Mouse (Mus musculus) thymus, postnatal 4 days (tissue): Measurements from ENCODE around the gene Gm20388.
"Not testable (repeated sequence)": the region's sequence is repeated elsewhere in the genome, so short reads cannot be mapped to it uniquely, and the experiment has no call there.

Experiments
- DNase-seq: peaks from one replicate; pipeline ENCODE4 v3.0.0; 2021

Gm20388 gene

DNA sequence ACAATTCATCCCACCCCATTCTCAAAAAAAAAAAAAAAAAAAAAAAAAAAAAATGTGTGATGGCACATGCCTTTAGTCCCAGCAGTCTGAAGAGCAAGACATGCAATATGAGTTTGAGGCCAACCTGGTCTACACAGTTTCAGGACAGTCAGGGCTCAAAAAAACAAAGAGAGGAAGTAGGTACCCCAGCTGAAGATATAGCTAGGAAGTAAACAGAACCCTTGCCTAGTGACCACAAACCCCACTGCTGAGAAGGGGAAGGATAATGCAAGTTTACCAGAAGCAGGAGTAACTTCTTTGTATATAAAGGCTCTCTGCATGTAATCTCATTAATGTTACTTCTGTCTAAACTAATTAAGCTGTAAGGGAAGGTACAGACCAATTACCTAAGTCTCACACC is 3122.1 kb downstream of the Gm20388 start:
- no peak for DNase-seq

DNA sequence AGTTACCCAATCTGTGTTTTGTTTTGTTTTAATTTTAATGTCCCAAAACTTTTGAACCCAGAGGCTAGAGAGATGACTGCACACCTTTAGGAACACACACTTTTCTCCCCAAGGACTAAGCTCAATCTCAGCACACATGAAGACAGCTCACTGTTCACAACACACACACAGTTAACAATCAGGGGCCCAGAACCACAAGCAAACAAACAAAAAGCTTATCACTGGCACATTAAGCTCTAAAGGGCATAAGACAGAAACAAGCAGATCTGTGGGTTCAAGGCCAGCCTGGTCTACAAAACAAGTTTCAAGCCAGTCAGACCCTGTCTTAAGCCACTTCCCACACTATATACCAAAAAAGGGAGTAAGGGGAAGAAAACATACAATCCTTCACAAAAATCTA is 3122.8 kb downstream of the Gm20388 start:
- DNase-seq: no peak

DNA sequence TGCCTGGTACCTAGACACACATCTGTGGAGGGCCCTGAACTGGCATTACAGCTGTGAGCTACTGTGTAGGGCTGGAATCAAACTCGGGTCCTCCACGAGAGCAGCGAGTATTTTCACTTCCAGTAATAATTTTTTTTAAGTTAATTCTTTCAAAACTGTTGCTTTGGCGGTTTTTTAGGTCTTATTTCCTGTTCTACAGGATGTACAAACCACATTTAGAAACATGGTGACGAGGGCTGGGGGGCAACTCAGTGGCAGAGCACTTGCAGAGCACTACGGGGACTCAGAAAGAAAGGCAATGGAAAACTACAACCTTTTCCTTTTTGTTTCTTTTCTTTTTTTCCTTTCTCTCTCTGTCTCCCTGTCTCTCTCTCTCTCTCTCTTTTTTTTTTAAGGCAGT is 3123.5 kb downstream of the Gm20388 start:
- DNase-seq: peak; percentile 73

DNA sequence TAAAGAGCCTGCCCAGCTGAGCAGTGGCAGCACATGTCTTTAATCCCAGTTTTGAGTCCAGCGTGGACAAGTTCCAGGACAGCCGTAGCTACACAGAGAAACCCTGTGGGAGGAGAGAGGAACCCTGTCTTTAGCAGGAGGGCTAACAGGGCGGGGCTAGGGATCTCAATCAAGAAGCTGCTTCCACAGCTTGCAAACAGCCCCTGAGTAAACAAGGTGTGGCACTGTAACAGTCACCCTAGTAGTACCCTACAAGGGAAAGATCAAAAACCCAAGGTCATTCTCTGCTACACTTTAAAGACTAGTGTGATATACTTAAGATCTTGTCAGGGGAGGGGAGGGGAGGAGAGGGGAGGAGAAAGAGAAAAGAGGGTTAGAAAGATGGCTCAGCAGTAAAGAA is 3126.3 kb downstream of the Gm20388 start:
- DNase-seq: peak; percentile 62

DNA sequence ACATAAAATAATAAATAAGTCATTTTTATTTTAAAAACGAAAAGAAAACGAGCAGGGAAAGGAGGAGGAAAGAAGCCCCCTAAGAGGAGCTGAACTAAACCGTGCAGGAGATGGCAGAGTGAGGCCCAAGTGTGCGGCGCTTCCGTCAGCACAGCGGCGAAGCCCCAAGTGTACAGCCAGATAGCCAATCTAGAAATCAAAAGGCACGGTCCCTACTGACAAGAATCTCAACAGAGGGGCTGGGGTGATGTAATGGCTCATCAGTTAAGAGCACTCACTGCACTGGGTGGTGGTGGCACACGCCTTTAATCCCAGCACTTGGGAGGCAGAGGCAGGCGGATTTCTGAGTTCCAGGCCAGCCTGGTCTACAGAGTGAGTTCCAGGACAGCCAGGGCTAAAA is 3126.8 kb downstream of the Gm20388 start:
- peak; percentile 28 for DNase-seq

DNA sequence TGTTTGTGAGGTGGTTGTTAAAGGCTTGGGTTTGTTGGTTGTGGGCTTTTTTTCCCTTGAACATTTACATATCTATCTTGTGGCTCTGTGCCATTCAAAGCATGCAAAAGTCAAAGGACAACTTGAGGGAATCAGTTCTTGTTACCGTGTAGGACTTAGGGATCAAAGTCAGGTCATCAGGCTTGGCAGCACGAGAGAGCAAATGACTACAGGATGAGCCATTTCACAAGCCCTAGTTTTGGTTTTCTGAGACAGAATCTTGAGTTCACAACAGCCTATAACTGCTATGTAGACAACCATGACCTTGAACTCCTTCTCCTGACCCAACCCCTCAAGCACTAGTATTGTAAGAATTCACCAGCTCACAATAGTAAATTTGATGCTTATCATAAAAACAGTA is 3127.7 kb downstream of the Gm20388 start:
- DNase-seq: no peak

DNA sequence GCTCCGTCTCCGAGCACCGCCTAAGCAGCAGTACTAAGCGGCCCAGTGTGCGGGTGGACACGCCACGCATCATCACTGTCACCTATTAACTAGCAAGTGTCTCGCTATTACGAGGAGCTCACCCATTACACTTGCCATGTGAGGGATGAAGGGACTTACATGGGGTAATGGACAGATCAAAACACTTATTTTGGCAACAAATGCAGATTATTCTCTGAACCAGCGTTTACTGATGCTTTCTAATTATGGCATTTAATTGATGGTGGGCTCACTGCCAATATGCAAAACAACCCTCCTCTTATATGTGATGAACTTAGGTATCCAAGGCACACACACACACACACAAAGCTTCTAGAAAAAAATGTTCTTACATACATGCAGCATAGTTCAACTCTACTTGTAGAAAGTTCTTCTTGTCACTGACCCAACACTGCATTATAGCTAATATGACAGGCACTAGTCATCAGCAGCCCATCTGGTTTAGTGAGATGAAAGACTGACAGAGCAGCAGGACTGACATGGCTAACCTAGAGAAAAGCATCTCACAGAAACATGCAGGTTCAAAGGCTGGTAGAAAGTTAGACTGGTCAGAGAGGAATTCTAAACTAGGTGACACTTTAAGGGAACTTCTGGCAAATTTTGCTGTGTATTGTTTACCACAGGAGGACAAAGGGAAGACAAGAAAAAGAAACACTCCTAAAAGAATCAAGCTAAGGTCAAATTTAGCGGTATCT is 3128.9 kb downstream of the Gm20388 start:
- peak; percentile 11 for DNase-seq

DNA sequence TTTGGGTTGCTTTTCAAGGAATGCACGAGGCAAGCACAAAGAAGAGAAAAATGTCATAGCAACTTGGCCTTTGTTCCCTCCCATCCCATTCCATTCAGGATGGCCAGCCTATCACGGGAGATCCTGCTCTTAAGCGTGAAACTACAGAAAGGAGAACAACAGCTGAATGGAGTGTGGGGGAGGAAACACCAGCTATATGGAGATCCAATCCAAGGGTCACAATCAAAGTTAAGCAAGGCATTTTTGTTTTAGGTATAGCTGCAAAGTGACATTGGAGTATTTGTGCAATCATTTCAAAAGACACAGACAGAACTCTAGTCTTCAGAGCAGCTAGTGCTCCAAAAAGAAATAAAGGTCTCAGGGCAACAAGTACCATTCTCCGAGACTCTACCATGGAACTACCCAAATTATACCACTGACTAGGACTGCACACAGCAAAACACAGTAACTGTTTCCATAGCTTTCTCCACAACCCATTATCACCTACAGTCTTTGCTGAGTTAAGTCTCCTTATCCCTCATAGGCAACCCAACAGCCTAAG is 3129.5 kb downstream of the Gm20388 start:
- DNase-seq: peak; percentile 12

DNA sequence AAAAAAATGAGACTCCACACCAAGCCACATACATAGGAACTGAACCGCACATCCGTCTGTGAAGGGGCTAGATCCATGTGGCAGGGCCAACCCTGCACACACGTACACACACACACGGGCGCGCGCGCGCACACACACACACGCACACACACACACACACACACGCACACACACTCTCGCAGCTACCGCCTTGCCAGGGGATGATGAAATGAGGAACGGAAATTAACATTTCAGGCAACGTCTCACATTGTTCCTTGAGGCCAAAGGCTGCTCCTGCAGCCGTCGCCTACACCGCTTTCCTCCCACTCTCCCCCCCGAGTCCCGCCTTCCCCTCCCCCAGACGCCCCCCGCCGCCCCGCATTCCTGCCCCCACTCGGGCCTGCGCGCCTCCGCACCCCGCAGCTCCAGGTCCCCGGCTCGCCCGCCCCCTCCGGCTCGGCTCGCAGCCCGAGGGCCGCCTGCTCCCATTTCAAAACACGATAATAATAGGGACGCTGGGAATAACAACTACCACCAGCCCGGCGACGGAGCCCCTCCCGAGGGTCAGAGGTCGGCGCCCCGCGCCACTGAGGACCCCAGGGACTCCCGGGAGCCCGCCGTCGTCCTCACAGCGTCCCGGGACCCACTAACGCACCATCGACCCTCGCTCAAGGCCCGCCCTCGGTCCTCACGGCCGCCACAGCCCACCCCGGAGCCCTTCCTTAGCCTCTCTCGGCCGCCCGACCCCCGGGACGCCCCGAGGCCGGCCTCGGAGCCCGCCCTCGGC is 3130.6 kb downstream of the Gm20388 start:
- peak; percentile 76 for DNase-seq

DNA sequence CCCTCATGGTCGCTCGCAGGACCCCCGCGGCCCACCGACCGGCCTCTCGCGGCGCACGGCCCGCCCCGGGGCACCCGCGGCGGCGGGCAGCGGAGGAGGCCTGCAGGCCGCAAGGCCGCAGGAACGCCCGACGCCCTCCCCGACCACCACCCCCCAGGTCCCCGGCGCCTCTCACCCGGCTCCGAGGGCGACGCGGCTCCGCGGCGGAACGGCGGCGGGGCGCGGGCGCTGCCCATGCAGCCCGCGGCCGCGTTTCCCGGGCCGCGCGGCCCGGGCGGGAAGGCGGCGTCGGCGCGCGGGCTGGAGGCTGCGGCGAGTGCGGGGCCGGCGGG is 3131.1 kb downstream of the Gm20388 start:
- no peak for DNase-seq

DNA sequence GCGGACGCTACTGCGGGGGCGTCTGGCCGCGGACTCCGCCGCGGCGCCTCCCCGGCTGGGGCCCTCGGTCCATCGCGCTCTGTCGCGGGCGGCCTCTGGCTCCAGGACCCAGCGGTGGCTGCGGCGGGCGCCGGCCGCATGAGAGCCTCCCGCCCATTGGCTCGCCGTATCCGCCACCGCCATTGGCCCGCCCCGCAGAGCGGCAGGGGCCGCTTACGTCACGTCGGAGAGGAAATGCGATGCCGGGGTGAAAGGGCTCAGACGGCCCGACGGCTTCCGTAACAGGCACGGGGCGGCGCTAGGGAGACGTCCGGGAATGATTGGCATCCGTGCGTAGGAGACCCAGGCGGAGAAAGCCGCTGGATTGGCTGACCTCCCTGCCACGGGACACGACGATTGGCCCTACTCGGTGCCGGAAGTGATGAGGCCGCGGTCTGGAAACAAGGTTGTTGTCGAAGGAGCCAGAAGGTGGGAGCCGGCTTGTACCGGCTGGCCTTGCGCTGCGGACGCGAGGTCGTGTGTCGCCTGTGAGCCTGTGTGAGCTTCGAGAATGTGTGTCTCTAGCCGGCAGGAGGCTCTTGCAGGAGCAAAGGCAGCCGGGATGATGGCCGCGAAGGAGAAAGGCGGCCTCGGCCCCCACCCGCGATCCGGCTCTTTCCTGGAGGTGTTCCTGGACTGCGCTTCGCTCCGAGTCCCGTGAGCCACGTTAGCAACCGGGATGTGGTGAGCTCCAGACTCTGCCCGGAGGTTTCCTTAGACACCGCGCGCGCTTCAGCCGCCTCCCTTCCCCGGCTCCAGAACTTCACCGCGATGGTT is 3131.7 kb downstream of the Gm20388 start, which contains the start of gene Ankrd11:
Ankrd11 (minus strand) TSS at position 120 of the 816 bp plus-strand sequence.
- peak; percentile 97 for DNase-seq

DNA sequence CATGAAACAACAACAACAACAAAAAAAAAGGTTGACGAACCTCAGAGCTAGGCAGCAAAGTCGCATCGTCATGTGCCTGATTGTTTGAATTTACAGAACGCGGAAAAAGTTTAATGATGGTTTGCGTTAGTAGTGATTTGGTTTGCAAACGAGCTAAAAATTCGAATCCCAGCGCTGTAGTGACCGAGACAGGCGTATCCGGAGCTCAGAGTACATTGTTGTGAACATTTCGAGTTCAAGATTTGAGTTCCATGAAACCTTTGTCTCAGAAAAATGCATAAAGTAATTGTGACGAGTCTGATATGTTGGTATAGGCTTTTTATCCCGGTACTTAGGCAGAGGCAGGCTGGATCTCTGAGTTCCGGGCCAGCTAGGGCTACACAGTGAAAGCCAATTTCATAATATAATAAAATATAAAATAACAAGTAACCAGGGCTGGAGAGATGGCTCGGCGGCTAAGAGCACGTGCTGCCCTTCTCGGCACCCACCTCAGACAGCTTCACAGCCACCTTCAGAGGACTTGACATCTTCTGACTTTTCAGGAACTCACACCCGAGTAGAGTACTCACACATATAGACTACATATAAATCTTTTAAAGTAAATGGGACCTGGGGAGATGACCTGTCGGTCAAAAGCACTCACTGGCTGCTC is 3132.5 kb downstream of the Gm20388 start:
- DNase-seq: no peak

DNA sequence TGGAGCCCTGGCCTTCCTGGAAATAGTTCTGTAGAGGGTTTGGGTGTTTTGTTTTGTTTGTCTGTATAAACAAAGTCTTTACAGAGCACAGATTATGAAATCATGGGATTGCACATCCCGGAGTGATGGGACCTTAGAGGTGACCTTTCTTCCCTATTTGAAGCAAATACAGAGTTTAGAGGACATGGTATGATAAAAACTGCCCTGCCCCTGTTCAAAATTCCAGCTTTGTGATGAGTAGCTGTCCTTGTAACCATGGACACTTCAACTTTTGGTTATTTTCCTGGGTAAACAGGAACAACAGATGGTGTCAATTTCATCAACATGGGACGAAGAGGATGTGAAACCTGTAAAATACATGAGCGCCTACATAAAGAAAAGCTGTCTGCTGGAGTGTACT is 3133.3 kb downstream of the Gm20388 start:
- no peak for DNase-seq

DNA sequence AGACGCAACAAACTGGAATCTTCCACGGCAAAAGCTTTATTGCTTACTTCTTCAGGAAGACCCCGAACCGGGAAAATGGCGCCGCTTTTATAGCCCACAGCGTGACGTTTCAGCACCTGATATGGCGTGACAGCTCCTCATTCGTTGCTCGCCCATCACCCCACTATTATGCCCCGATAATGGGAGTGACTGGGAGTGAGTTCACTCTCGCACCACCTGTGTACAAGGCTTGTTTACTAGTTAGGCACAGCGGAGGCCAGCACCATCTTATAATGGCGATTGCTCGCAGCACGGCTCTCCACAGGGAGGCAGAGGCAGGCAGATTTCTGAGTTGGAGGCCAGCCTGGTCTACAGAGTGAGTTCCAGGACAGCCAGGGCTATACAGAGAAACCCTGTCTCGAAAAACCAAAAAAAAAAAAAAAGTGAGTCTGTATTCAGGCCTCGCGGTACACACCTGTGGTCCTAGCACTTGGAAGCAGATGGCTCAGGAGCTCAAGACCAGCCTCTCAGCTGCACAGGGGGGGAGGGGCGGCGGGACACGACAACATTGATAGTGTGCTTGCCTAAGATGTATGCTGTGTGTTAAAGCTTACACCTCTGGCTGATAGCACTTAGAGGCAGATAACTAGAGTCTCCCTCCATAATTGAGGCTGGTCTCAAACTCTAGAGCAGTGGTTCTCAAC is 3134.2 kb downstream of the Gm20388 start:
- not testable (repeated sequence) for DNase-seq

DNA sequence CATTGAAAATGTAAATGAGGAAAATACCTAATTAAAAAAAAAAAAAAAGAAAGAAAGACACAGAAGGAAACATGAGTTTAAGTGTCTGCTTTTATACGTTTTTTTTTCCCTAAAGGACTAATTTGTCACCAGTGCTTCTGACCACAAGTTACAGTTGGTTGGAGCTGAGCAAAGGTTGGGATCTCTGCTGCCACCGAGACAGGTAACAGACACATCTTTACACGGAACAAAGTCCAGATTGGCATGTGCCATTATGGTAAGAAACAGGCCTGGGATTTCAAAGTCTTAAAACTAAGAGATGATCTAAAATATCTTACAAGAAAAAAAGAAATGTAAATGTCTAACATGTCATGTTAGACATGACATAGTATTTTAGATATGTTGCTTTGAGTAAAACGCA is 3136.1 kb downstream of the Gm20388 start:
- DNase-seq: no peak

DNA sequence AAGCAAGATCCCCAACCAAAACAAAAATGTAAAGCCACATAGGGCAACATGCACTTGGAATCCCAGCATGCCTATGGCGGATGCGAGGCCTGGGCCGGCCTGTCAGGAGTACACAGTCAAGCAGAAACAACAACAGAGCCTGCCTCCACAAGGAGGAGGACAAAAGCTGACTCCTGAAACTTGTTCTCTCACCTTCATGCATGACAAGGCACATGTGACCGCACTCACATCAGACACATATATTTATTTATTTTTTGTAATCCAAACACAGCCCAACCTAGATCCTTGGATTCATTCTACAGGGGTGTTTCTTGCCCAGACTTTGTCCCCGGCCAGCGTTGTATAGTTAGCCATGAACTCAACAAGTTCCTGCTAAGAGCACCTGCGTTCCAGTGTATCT is 3137.2 kb downstream of the Gm20388 start:
- DNase-seq: peak; percentile 4

DNA sequence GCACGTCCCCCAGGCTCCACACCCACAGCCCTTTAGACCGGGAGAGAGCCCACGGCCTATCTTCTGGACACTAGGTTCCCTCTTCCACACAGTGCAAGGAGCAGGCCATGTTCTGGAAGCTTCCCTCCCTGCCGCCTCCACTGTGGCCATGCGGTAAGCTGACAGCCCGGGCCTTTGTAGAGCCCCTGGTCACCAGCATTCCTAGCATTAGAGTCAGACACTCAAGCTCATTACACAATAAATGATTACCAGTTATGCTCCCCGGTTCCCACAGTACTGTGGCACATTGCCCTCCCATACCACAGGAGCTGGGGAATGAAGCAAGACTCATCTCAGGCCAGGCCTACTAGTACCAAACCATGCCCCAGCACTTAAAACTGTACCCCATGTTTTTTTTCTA is 3137.8 kb downstream of the Gm20388 start:
- peak; percentile 4 for DNase-seq

DNA sequence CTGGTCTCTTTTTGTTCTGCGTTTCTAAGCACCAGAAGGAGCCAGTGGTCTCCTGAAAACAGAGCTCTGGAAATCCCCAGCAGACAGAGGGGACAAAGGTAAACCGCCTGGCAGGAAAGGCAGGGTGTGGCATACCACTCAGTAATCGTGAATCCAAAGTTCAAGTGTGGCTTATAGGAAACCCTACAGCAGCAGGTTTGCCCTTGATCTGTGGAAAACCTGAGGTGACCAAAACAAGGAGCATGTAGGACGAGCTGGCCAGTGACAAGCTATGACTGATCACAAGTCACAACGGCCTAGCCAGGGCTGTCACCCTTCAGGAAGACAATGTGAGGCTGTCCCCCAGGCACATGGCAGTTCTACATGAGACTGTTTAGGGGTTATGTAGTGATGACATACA is 3140.8 kb downstream of the Gm20388 start:
- DNase-seq: no peak

DNA sequence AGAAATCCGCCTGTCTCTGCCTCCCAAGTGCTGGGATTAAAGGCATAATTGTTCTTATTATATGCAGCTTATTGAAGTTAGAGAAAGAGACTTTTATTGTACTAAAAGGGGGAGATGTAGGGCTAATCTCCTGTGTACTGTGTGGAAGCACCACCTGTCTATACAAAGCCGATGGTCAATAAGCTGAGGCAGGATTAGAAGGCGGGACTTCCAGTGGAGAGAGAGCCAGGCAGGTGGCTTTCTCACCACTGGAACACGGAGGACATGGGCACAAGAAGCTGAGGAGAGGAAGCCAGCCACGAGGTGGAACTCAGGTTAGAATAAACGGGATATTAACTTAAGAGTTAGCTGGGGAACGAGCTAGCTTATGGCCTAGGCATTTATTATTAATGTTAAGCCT is 3152.1 kb downstream of the Gm20388 start, which contains the start of gene Spg7:
Spg7 (plus strand) TSS at position 222 of the 400 bp plus-strand sequence.
- DNase-seq: no peak

DNA sequence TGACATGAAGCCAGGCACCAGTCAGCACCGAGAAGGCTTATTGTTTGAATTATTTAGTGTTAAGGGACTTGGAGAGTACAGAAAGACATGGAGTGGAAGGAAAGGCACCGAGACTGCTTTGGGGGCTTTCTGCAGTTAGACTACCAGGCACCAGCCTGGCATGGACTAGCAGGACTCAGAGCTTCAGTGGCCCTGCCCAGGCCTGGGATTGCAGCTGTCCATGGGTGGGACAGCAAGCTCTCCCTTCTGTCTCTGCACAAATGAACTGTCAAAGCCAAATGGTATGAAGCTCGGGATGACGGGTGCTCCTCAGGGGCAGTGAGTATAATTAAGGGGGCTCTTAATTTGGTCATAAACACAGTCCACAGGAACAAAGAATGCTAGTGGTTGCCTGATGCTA is 3153.4 kb downstream of the Gm20388 start:
- no peak for DNase-seq

DNA sequence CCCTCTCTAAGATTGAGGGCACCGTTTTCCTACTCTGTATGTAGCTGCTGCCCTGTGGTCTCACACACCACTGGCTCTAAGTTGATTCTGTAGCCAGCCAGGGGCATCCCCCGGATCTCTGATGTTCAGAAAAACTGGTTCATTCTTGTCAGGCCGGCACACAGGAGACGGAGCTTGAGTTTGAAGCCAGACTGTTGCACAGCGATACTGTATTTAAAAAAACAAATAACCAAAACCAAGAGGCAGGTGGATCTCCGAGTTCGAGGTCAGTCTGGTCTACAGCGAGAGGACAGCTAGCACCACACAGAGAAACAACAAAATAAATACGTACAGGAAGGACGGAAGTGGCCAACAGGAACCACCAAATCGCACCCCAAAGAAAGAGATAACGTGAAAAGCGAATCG is 3154.2 kb downstream of the Gm20388 start:
- peak; percentile 50 for DNase-seq
